Mouse (Mus musculus) hindbrain, embryonic 14.5 days (tissue): ENCODE results near the gene Gmppa. TPM values are rescaled to one million over a fixed set of nuclear protein-coding genes. Genes with fewer than 3 reads are reported as not detected.

Experiments
- ATAC-seq: fragments of 200-750 bp; cut with Nextera tagmentation; 2 replicates; pipeline ENCODE4 v1.8.0; 2017; ENCODE audit warnings: moderate number of reproducible peaks, mild to moderate bottlenecking, moderate TSS enrichment, moderate library complexity; ENCODE audit not compliant: low FRiP score
- DNase-seq: peaks from one replicate; pipeline ENCODE4 v3.0.0-alpha.2; 2015; ENCODE audit warnings: low spot score
- H3K27ac ChIP-seq: fragments of 300-500 bp; sonication (generic); 2 replicates; pipeline ENCODE4 v1.5.1; 2014; ENCODE audit warnings: mild to moderate bottlenecking, moderate library complexity
- H3K27me3 ChIP-seq: fragments of 300-500 bp; sonication (generic); 2 replicates; pipeline ENCODE4 v1.6.1; 2014; ENCODE audit warnings: mild to moderate bottlenecking, low read length, mixed read lengths; ENCODE audit not compliant: control insufficient read depth, insufficient read depth
- H3K36me3 ChIP-seq: fragments of 300-500 bp; sonication (generic); replicated peaks from 2 replicates; pipeline ENCODE4 v1.6.1; 2014; ENCODE audit not compliant: control insufficient read depth, insufficient read depth
- H3K4me1 ChIP-seq: fragments of 300-500 bp; sonication (generic); replicated peaks from 2 replicates; pipeline ENCODE4 v1.6.1; 2014; ENCODE audit warnings: antibody characterized with exemption, low read length, mixed read lengths; ENCODE audit not compliant: control insufficient read depth, insufficient read depth
- H3K4me2 ChIP-seq: fragments of 300-500 bp; sonication (generic); replicated peaks from 2 replicates; pipeline ENCODE4 v1.6.1; 2014; ENCODE audit warnings: mild to moderate bottlenecking, moderate library complexity
- H3K4me3 ChIP-seq: fragments of 300-500 bp; sonication (generic); replicated peaks from 2 replicates; pipeline ENCODE4 v1.5.1; 2014; ENCODE audit warnings: mild to moderate bottlenecking, low read length
- H3K9ac ChIP-seq: fragments of 300-500 bp; sonication (generic); 2 replicates; pipeline ENCODE4 v1.6.1; 2014
- H3K9me3 ChIP-seq: fragments of 300-500 bp; sonication (generic); 2 replicates; pipeline ENCODE4 v1.6.1; 2016; ENCODE audit warnings: low read length; ENCODE audit not compliant: control insufficient read depth
- WGBS: fragments of 180-500 bp; shearing (Covaris S2); extraction: QIAGEN DNeasy Blood & Tissue Kit; methylation state at CpG from one replicate; pipeline ENCODE4 v1.1.7; 2014; 5-methylcytosine and 5-hydroxymethylcytosine counted together
- polyA plus RNA-seq: library from polyadenylated mRNA; unstranded; fragments of >200 nt; fragmentation: Nextera tagmentation; extraction: Ambion mirVana; gene quantifications from 2 replicates; pipeline ENCODE4 v1.2.1, GENCODE M21; 2014

Gene Gmppa
- polyA plus RNA-seq, 1 experiment from 2014 or later, result 65.0 TPM

GRCm38 (mm10) chr1:75448937-75449336, 13.2 kb downstream of the Gmppa start:
- H3K4me1 ChIP-seq, result peaks cover 71% of the 10 kb centered on the region
- peaks cover 17% of the 10 kb centered on the region; the same call in 1 of the 2 replicates for H3K27me3 ChIP-seq
- under 1% methylated on average over 13 of the region's 14 CpGs for WGBS
- no peak overlapping the region for H3K9ac ChIP-seq
- 0 out of 2 replicates have a peak overlapping the region, but pooled peaks have one; percentile 1 for H3K4me3 ChIP-seq
- H3K27ac ChIP-seq, result peak overlapping the region; percentile 69
- no peaks in the 10 kb centered on the region for H3K36me3 ChIP-seq
- peak overlapping the region; percentile 69 for H3K4me2 ChIP-seq
- no peaks in the 10 kb centered on the region for H3K9me3 ChIP-seq
- ATAC-seq, result no peak
- no peak for DNase-seq

DNA sequence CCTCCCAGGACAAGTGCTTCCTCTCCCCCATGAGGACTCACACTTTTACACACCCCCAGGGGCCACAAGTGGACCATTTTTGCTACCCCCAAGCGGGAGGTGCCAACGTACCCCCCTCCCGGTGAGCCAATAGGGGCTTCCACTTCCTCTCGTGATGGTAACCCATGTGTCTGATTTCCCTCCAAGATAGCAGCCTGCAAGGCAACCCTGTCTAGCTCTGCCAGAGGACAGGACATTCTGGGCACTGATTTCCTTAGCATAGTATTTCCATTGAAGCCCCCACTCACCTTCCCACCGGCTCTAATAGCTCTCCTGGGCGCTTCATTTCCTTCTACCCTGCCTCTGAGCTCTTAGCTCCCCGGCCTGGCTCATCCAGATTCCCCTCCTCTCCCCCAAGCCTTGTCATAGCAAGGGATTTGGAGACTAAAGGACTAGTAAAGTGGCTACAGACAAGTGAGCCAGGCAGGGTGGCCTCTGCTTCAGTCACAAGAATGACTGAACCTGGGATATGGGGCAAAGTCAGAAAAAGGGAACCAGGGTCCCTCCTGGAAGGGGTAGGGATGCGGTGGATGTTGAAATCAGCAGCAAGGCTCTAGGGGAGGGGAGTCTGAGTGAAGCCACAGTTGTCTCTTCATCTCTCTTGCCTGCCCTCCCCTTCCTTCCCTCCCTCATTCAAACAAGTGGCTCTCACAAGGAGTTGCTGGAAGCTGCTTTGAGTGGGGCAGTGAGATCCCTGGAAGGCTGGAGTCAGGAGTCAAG, 13.8 kb downstream of the Gmppa start:
- no peaks in the 10 kb centered on the region for H3K9me3 ChIP-seq
- ATAC-seq, result no peak
- peak overlapping the region; percentile 69 for H3K4me2 ChIP-seq
- H3K4me3 ChIP-seq, result peak overlapping the region; percentile 34
- no peaks in the 10 kb centered on the region for H3K36me3 ChIP-seq
- no peak for DNase-seq
- H3K27me3 ChIP-seq, result peaks cover 17% of the 10 kb centered on the region; the same call in 1 of the 2 replicates
- 2% methylated on average over 8 of the region's 8 CpGs for WGBS
- H3K9ac ChIP-seq, result peak overlapping the region; percentile 64; the same call in 1 of the 2 replicates
- peaks cover 68% of the 10 kb centered on the region for H3K4me1 ChIP-seq
- peak overlapping the region; percentile 62; the same call in 1 of the 2 replicates for H3K27ac ChIP-seq

DNA sequence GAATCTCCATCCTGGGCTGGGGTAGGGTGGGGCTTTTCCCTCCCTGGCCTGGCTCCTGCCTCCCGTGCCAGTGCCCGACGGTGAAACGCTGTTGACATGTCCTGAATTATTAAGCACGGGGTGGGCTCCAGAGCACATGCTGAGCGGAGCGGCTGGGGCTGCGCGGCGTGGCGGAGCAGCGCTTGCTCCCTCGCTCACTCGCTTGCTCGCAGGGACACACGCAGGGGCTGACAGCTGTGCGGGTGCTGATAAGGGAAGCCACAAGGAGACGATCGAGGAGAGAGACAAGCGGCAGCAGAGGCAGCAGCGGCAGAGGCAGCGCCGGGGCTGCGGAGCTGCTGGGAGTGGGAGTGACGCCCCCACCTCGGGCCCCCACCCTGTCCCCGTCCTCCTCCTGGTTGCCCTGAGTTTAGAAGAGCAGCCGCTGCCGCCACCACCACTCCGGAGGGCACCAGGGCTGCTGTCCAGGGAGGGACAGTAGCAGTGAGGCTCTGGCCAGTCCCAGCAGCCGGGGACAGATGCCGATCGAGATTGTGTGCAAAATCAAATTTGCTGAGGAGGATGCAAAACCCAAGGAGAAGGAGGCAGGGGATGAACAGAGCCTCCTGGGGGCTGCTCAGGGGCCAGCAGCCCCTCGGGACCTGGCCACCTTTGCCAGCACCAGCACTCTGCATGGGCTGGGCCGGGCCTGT, 14.7 kb downstream of the Gmppa start, which contains the start of gene Asic4:
TSS of gene Asic4 (plus strand) at position 123 of the 692 bp plus-strand sequence.
- ATAC-seq, result no peak

DNA sequence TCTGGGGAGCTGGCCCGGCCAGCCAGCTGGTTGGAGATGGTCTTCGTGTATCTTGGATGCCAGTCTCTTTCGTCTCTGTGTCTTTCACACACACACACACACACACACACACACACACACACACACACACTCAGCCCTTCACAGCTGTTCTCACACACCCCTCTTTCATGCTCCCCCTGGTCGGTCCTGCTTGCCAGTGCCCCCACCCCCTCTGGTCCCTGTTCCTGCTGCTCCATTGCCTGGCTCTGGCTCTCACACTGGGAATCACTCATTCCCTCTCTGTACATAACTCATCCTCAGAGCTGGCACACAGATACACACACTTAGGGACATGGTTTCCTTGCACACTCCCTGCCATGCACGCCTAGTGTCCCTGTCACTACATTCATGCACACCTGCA, 16.2 kb downstream of the Gmppa start:
- H3K27ac ChIP-seq, result no peak overlapping the region
- H3K9me3 ChIP-seq, result no peaks in the 10 kb centered on the region
- no peak for ATAC-seq
- no peaks in the 10 kb centered on the region for H3K36me3 ChIP-seq
- WGBS, result 55% methylated on average over 5 of the region's 5 CpGs
- H3K4me2 ChIP-seq, result peak overlapping the region; percentile 69
- H3K27me3 ChIP-seq, result peaks cover 20% of the 10 kb centered on the region
- no peak for DNase-seq
- peak overlapping the region; percentile 34 for H3K4me3 ChIP-seq
- peak overlapping the region; percentile 26 for H3K9ac ChIP-seq
- H3K4me1 ChIP-seq, result peaks cover 61% of the 10 kb centered on the region

More for the DNA sequence above, 14.7 kb downstream of the Gmppa start, which contains the start of gene Asic4:
- Histone ChIP-seq H3K27me3 (peaks cover 17% of the 10 kb centered on the region; the same call in 1 of the 2 replicates), H3K9ac (peak within 1 kb of the TSS; percentile 64), H3K4me2 (peak within 1 kb of the TSS; percentile 69), H3K9me3 (no peaks in the 10 kb centered on the region), H3K4me3 (peak within 1 kb of the TSS; percentile 34), H3K36me3 (no peaks in the 10 kb centered on the region), H3K27ac (peak within 1 kb of the TSS; percentile 62), H3K4me1 (peaks cover 61% of the 10 kb centered on the region)
- peak; percentile 37 for DNase-seq
- 2% methylated on average over 35 of the region's 35 CpGs for WGBS

DNA sequence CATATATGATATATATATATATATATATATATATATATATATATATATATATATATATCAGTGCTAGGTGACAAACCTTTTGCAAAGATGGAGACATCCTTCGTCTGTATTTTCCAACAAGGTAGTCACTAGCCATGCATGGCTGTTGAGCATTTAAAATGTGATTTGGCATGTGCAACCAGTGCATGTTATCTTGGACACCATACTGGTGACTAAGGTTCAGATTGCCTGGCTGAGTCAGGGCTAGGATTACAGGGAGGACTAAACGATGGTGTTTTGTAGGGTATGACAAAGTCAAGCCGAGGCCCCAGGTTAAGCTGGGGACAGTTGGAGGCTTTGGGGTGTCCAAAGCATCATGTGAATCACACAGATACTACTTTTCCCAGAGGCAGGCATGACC, 19.7 kb downstream of the Gmppa start:
- Histone ChIP-seq H3K4me2 (peak overlapping the region; percentile 25), H3K9ac (no peak overlapping the region; the same call in 1 of the 2 replicates), H3K27me3 (peaks cover 19% of the 10 kb centered on the region), H3K36me3 (no peaks in the 10 kb centered on the region), H3K9me3 (no peaks in the 10 kb centered on the region), H3K27ac (no peak overlapping the region), H3K4me1 (peaks cover 53% of the 10 kb centered on the region), H3K4me3 (no peak overlapping the region)
- DNase-seq, result no peak
- 69% methylated on average over 3 of the region's 3 CpGs for WGBS
- no peak for ATAC-seq

DNA sequence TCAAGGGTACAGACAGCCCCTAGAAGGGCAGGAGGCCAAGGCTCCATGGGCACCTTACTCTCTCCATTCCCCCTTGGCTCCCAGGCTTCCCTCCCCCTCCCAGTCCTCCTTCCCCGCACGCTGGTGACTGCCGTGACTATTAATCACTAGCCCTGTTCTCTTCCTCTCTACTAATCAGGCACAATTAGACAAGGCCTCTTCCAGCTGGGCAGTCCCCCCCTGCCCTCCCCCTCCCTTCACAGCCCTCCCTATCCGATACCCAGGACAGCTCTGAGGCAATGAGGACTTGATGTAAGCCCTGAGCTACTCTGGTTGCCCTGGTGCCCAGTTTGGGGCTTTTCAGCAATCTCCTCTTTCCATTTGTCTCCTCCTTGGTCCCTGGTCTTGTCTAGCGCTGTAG, 20.2 kb downstream of the Gmppa start:
- Histone ChIP-seq H3K9ac (peak overlapping the region; percentile 26; the same call in 1 of the 2 replicates), H3K36me3 (no peaks in the 10 kb centered on the region), H3K4me2 (peak overlapping the region; percentile 25), H3K27me3 (peaks cover 15% of the 10 kb centered on the region), H3K9me3 (no peaks in the 10 kb centered on the region), H3K4me3 (no peak overlapping the region), H3K4me1 (peaks cover 48% of the 10 kb centered on the region), H3K27ac (no peak overlapping the region)
- 15% methylated on average over 5 of the region's 5 CpGs for whole genome bisulfite sequencing
- ATAC-seq (peak; percentile 39), DNase-seq (no peak)

DNA sequence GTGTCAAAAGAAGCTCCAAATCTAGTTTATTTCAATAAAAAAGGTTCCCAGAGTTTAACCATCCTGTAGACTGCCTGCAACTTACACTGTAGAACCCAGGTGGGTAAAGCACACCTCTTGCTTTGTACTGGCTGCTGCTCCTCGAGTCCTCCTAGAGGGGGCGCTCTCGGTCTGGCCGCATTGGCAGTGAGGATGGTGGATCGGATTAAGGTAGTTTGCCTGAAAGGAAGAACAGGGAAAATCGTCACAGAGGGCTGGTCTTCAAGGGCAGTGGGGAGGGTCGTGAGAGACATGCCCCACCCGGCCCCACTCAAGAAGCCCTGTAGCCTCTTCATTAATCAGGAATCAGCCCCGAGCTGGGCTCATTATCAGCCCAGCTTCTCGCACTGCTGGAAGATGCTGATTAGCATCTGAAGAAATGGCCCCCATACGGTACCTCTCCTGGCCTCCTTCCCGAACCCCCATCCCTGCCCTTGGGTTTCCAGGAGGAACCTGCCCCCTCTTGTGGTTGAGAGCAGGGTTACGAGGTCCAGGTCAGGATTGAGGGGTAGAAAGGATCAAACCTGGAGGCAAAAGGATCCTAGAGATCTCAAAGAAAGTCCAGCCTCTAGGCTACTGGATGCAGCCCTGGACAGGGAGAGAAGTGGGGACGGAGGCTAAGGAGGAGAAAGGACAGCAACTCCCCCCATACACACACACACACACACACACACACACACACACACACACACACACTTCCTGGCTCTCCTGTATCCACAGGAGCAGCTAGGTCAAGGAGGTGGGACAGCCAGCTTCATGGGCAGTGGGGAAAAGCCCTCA, 21.2 kb downstream of the Gmppa start:
- DNase-seq (no peak), ATAC-seq (no peak)
- 8% methylated on average over 14 of the region's 14 CpGs for WGBS
- peak overlapping the region; percentile 7; the same call in 1 of the 2 replicates for H3K4me2 ChIP-seq
- H3K9me3 ChIP-seq, result no peaks in the 10 kb centered on the region
- peaks cover 44% of the 10 kb centered on the region for H3K4me1 ChIP-seq
- no peak overlapping the region for H3K4me3 ChIP-seq
- H3K36me3 ChIP-seq, result no peaks in the 10 kb centered on the region
- H3K27me3 ChIP-seq, result peaks cover 11% of the 10 kb centered on the region
- H3K27ac ChIP-seq, result 0 out of 2 replicates have a peak overlapping the region, but pooled peaks have one; percentile 28
- H3K9ac ChIP-seq, result no peak overlapping the region

- Histone ChIP-seq H3K9me3 (no peaks in the 10 kb centered on the region), H3K9ac (no peak overlapping the region), H3K4me1 (peaks cover 41% of the 10 kb centered on the region), H3K36me3 (no peaks in the 10 kb centered on the region), H3K4me3 (no peak overlapping the region), H3K27ac (0 out of 2 replicates have a peak overlapping the region, but pooled peaks have one; percentile 70), H3K4me2 (peak overlapping the region; percentile 51), H3K27me3 (peaks cover 7% of the 10 kb centered on the region; the same call in 1 of the 2 replicates)
- 8% methylated on average over 9 of the region's 10 CpGs for WGBS
- ATAC-seq (peak; percentile 2; the same call in 1 of the 2 replicates), DNase-seq (no peak)
These were observed 21.9 kb downstream of the Gmppa start for GRCm38 (mm10) chr1:75457710-75458024.
